Mouse (Mus musculus): Measurements from ENCODE around the gene Ppp3r2.

Gene Ppp3r2

DNA sequence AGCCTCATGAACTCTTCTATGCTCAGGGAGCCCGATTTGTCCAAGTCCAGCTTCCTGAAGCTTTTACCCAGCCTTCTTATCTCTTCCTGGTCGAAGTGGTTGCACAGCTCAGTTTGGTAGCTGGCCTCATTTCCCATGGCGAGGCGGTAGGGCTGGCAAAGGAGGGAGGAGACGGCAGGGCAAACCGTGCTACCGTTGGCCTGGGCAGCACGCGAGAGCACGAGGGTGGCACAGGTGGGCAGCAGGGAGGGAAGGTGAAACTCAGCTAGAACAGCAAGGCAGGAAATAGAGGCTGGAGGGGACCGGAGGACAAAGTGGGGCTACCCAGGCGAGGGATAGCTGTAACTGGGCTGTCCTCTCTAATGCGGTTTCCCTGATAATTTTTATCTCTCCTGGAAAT, at the start of gene Ppp3r2:
TSS of gene Ppp3r2 (minus strand) at position 213 of the 400 bp plus-strand sequence.
- no peak for DNase-seq (ENCODE audit: low spot score)

- no peak for DNase-seq (ENCODE audit: low spot score)
These were observed 47.5 kb upstream of the Ppp3r2 start for GRCm38 (mm10) chr4:49729326-49729725.

DNA sequence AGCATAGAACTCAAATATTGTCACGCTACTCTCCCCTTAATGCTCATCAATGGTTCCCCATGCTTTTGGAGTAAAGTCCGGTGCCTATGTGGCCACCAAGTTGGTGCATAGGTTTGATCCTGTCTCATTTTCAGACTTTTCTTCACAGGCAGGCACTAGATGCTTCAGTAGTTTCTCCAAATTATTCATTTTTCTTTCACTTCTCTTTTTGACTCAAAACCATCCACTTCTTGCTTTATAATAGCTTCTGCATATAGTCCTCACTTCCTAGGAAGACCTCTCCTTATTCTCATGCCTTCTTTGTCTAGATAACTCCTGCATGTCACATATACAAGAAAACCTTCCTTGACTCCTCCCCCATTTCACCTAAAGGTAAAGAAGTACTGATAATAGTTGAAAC, 42.1 kb upstream of the Ppp3r2 start:
- no peak for DNase-seq (ENCODE audit: low spot score)

- no peak for DNase-seq (ENCODE audit: low spot score)
These were observed 9.8 kb upstream of the Ppp3r2 start for GRCm38 (mm10) chr4:49691405-49692194.

DNA sequence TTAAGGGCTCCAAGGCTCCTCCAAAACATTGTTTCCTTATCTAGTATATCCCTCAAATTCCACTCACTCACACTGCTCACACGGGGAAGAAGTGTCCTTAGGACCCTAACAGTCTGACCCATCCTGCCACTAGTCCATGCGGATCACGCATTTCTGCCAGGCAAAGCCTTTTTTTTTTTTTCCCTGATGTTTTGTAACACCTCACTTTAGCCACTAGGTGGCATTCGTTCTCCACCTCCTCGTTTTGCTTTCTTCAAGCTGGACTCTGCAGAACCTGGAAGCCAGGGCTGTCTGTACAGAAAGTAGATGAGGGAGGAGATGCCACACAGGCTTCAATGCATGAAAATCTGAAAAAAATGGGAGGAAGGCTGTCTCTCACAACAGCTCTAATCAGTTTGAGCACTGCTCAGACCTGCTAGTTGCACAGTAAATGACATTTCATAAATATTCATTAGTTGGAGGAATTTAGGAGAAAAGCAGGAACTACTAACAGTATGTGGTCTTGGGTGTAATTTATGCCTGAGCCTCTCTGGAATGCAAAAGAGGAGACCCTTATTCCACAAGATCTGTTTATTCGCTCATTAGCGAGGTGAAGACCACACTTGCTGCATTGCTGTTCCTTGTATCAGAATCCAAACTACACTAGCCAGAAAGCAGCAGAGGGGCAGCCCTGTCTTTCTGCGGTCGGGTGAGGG, 6.9 kb upstream of the Ppp3r2 start:
- peak; percentile 22 for DNase-seq (ENCODE audit: low spot score)

DNA sequence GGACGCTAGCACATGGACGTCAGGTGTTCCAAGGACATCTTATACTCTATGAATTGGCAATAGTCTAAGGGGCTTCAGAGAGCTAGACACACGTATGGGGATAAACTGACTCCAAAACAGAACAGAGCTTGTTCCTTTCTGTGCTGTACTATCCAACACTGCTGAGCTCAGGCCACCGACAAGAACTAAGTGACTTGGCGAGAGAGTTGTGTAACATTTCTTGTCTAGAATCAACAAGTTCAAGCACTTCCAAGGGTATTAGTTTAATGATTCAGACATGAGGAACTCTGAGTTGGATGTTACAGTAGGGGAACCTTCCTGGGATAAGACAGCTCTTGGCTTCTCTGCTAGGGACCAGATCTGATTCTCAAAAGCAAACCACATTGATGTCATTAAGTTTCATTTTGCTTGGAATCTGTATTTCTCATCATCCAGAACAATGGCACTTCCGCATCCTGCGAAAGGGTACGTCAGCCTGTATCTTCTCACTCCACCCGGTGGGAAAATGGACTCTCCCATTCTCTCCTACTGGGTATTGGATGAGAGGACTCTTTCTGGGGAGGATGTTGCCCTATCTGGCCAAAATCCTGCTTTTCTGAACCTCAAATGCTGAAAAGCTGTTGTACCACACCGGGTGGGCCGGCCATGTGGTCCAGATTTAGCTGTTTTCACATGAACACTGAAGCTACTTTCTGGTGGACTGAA, 1.5 kb downstream of the Ppp3r2 start:
- DNase-seq (ENCODE audit: low spot score) = no peak

GRCm38 (mm10) chr4:49676790-49677189, 5.0 kb downstream of the Ppp3r2 start:
- no peak for DNase-seq (ENCODE audit: low spot score)

DNA sequence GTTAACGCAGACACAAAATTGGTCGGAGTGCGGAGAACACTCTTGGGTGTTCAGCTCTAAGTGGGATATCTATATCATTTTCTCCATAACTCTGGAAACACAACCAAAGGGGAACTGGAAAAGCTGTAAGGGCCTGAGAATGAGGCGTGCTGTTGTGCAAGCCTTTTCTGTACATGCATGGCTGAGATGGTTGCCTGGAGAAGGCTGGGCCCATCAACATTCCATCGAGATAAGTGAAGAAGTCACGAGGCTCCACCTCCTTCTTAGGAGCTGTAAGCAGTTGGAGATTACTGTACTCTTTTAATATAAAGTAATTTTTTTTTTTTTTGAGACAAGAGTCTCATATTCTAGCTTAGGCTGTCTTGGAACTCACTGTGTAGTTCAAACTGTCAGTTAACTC, 5.8 kb downstream of the Ppp3r2 start:
- DNase-seq (ENCODE audit: low spot score) = no peak

GRCm38 (mm10) chr4:49664850-49665249, 17.0 kb downstream of the Ppp3r2 start:
- peak; percentile 11 for DNase-seq (ENCODE audit: low spot score)

DNA sequence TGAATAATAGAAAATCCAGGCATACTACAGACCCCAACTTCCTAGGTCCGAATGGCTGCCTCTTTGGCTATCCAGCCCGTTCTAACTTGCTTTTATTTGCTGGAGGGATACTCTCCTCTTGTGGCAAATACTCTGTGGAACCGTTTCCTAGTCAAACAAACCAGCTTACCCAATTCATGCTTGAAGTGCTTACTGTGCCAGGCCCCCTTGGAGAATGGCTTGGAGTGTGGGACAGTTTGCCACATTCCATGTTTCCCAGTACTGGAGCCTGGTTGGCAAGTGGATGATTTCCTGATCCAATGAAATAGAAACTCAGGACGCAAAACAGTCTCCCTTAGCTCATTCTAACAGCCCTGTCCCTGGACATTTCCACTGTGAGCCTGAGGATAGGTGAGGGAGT, 19.6 kb downstream of the Ppp3r2 start:
- DNase-seq (ENCODE audit: low spot score) = no peak

- no peak for DNase-seq (ENCODE audit: low spot score)
These were observed 20.2 kb downstream of the Ppp3r2 start for GRCm38 (mm10) chr4:49661664-49662063.

GRCm38 (mm10) chr4:49659421-49659820, 22.4 kb downstream of the Ppp3r2 start:
- no peak for DNase-seq (ENCODE audit: low spot score)

DNA sequence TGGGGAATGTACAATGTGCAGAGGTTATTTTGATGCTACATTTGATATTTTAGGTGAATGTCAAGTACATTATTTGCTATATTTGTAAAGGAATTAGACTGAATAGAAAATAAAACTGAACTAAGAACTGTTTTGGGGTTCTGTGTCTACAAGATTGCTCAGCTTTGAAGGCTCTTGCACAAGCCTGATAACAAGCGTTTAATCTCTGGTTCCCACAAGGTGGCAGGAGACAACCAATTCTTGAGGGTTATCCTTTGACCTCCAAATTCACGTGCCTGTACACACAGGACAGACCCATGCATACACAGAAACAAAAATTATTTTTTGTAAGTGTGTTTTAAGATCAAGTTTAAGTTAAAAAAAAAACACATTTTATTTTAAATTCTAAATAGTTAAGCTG, 41.9 kb downstream of the Ppp3r2 start:
- DNase-seq (ENCODE audit: low spot score) = no peak

DNA sequence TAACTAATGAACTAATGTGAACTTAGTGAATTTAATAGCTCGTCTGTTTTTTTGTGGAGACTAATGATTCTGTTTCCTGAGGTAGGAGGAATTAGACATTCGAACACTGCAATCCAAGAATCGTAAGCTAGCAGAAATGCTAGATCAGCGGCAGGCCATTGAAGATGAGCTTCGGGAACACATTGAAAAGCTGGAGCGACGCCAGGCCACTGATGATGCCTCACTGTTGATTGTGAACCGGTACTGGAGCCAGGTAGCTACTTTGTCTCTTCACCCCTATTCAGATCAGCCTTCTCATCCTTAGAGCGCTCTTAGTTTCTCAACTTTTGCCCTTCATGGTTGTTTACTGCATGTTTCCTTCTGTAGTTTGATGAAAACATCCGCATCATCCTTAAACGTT, 44.0 kb downstream of the Ppp3r2 start:
- DNase-seq (ENCODE audit: low spot score) = no peak

- no peak for DNase-seq (ENCODE audit: low spot score)
These were observed 49.7 kb downstream of the Ppp3r2 start for GRCm38 (mm10) chr4:49632139-49632481.

DNA sequence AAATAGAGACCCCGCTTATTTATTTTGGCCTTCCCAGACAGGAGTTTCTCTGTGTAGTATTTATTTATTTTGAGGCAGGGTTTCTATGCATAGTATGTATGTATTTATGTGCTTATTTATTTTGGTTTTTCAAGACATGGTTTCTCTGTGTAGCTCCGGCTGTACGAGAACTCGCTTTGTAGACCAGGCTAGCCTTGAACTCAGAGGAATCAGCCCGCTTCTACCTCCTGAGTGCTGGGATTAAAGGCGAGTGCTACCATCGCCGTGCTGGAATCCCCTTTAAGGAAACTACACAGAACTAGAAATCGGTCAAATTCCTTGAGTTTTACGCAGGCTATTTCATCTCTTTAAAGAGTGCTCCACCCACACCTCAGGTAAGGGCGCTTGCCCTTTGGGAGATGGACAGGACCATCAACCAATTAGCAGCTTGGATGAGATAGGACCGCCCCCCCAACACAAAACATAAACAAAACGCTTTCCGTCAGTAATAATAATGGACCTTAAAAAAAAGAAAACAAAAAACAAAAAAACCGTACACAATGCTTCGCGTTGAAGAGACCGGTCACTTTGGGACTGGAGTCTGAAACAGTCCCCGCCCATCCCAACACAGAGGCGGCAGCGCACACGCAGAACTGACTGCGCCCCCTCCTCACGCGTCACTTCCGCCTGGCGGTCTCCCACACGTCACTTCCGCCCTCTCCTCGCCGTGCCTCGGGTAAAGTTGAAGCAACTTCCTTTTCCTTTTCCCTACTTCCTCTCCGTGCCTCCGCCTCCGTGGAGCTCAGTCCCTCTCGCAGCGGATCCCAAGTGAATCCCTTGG, 50.3 kb downstream of the Ppp3r2 start, which contains the start of gene Rnf20:
TSS of gene Rnf20 (plus strand) at position 688 of the 820 bp plus-strand sequence.
- peak; percentile 93 for DNase-seq (ENCODE audit: low spot score)

DNA sequence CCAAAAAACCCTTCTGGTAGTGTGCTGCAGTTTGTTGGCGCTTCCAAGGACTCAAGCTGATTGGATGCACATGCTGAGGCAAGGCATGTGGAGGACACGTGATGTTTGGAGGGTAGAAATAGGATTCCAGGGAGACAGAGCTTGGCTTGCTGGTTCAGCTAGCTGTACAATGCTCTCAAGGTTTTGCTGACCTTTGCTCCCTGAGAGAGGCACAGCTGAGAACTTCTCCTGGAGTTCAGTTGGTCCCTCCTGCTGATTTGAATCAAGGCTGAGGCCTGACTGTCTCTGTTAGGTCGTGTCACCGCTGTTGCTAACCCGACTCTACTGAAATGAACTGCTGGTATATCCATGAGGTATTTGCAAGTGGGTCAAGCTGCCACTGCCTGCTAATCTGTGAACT, 52.9 kb downstream of the Ppp3r2 start:
- no peak for DNase-seq (ENCODE audit: low spot score)

All from left cerebral cortex, adult 11 months (tissue).